Mouse (Mus musculus) heart, postnatal 14 days (tissue): Measurements from ENCODE around the gene Glp2r. TPM values are rescaled to one million over a fixed set of nuclear protein-coding genes. Genes with fewer than 3 reads are reported as not detected.

Experiments
- DNase-seq, 2 experiments: peaks; one replicate each; pipeline ENCODE4 v3.0.0; 2021 to 2022
- intact Hi-C: fragments of 180-260 bp; cut with DNase I; formaldehyde crosslinking; loops from one replicate; pipeline ENCODE4 v1.15.1; 2025
- long read RNA-seq, 2 experiments: library from polyadenylated mRNA; stranded (forward); transcript quantifications; one replicate each; pipeline ENCODE4 v2.0.0; 2021
- total RNA-seq, 2 experiments: library from RNA; stranded (reverse); gene quantifications; 2 replicates each; pipeline ENCODE4 v1.2.3; 2021

Gene Glp2r
- total RNA-seq: not detected
- long read RNA-seq, experiment 1, partial matches to known transcripts: 0 of 6 reads
- long read RNA-seq, experiment 1, other reads (novel, unspliced or antisense): 6 of 6 reads
- long read RNA-seq, experiment 2, partial matches to known transcripts: 0 of 2 reads
- long read RNA-seq, experiment 2, other reads (novel, unspliced or antisense): 2 of 2 reads

DNA sequence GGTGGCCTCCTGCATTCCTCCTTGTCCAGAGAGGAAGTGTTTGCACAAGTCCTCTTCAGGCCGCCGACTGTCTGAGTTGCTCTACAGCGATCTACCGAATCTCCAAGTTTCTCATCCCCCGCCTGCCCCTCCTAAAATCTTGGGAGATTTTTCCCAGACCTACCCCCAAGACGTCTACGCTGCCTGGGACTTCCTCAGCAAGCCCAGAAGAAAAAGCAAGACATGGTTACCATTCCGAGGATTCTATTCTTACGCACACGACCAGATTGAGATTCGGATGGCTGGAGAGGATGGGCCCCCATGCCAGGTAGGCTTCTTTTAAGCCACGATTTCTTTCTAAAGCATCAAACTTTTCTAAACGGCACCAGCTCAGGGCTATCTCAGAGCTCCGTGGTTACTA is at the start of gene Glp2r:
TSS of gene Glp2r (minus strand) at position 101 of the 400 bp plus-strand sequence.
- no peak for DNase-seq
- intact Hi-C loops: no loop called here

DNA sequence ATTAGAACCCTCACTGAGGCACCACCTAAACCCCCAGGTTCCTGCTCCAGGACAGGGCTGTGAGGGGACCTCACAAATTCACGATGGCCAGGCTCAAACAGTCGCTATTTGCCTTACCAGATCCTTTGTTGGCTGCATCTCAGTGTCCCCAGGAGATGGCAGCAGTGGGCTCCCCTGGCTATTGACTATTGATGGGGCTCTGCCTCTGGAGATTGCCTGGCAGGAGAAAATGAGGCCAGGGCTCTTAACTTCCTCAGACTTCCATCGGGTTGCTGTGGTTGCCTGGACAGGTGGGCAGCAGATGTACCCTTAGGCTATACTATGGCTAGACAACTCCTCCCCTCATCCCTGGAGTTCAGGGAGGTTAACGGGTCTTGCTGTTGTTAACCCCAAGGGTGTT is 49.3 kb upstream of the Glp2r start:
- intact Hi-C loops: loop anchor here (2.0 kb wide), 1 partner anchor 35 kb away; no protein-coding TSS in a partner anchor
- DNase-seq: peak; percentile 30 to 64

DNA sequence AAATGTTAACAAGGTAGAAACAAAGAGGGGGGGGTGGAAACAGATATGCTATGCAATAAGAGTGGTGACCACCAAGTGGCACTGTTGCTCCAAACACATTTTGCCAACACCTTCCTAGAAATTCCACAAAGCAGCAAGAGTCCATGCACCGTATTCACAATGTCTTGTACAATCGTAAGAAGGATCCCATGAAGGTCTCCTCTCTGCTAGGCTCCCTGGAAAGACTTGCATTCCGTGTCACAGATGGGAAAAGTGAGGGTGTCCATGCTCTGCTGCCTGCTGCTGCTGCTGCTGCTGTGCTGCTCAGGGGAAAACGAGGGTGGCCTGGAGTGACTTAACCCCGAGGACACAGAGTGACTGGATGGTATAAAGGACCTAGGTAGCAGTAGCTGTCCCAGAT is 48.7 kb upstream of the Glp2r start:
- DNase-seq: peak; percentile 40 to 58
- intact Hi-C loops: loop anchor here (2.0 kb wide), 2 partner anchors 35 to 107 kb away; no protein-coding TSS in a partner anchor

DNA sequence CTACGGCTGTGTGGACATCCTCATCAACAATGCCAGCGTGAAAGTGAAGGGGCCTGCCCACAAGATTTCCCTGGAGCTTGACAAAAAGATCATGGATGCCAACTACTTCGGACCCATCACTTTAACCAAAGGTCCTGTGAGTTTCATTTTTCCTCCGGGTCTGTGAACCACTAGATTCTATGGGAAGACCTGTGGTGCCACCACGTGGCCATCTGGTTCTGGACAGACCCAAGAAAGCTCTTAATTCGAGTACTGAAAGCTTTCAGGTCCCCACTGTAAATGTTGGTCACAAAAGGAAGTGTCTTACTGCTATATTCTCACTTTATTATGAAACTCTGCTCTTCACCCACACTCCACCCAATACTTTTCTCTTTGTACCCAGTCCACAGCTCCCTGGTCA is 40.6 kb upstream of the Glp2r start:
- DNase-seq: peak in 1 of 2 experiments; percentile 31
- intact Hi-C loops: loop anchor here (2.0 kb wide), 1 partner anchor 153 kb away; no protein-coding TSS in a partner anchor

DNA sequence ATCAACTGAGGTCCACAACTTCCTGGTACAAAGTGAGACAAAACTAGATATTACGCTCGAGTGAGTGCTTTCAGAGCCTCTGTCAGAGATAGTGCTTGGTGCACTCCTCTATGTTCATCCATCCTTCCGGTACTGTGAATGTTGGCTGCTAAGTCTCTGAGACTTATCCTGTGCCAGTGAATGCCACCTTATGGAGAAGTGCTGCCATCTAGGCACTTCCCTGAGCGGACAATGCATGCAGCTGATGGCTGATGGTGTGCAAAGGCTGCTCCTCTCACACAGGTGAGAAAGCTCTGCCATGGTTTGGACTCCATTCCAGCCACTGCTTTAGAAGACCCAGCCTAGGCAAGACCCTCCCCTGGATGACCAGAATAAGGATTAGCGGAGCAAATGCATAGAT is 37.1 kb upstream of the Glp2r start:
- intact Hi-C loops: loop anchor here (2.0 kb wide), 1 partner anchor 49 kb away; no protein-coding TSS in a partner anchor
- DNase-seq: no peak

DNA sequence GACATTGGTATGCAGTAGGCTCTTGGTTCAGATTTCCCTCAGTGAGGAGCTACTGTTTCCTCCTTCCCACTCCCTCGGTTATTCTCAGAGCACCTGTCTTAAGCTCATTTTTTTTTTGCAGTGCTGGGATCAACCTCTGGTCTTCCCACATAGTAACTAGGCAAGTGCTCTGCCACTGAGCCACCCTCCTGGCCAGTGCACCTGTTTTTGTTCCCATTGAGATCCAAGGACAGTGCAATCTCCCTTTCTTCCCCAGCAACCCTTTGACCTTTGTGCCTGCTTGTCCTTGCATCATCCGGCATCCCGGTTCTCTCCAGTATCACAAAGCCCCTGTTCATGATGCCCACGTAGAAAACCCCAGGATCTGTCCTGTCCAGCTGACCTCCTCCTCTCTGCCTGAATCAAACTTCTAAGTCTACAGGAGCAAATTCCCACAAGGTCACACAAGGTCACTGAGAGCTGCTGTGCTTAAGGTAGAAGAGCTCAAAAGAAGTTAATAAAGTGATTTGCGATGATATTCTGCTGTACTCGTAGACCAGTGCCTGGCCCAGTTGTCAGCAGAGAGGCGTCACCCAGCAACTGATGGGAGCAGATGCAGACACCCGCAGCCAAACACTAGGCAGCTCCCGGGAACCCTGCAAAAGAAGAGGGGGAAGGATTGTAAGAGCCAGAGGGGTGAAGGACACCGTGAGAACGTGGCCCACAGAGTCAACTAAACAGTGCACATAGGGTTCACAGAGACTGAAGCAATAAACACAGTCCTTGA is 36.1 kb upstream of the Glp2r start:
- intact Hi-C loops: no loop called here

DNA sequence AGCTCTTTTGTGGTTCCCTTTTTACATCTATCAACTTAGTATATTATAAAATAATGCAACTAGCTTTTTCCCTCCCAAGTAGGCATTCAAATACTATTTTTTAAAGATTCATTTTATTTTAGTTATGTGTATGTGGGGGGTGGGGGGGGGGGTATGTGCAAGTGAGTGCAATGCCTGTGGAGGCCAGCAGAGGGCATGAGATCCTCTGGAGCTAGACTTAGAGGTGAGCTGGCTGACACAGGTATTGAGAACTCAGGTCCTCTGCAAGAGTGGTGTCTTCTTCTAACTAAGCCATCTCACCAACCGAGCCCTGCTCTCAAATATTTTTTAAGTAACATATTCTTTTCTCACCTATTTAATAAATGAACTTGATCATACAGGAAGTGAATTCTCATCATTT is 34.6 kb upstream of the Glp2r start:
- DNase-seq: no peak
- intact Hi-C loops: no loop called here

More for the DNA sequence above, 36.1 kb upstream of the Glp2r start:
- no peak for DNase-seq

DNA sequence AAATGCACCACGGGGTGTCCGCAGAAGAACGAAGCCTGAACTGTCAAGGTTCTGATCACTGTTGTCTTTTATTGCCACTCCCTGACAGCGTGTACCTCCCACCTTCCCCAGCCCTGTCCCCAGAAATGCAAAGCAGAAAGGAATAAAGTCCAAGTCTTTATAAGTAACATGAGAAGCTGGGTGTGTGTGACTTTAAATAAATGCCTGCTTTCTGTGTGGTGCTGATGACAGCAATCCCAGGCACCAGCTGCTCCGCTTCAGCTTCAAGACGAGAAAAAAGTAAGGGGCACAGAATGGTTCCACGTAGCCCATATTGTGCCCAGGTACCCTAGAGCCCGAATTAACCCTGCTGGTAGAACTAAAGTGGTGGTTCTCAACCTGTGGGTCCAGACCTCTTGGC is 30.2 kb upstream of the Glp2r start:
- no peak for DNase-seq
- intact Hi-C loops: no loop called here

DNA sequence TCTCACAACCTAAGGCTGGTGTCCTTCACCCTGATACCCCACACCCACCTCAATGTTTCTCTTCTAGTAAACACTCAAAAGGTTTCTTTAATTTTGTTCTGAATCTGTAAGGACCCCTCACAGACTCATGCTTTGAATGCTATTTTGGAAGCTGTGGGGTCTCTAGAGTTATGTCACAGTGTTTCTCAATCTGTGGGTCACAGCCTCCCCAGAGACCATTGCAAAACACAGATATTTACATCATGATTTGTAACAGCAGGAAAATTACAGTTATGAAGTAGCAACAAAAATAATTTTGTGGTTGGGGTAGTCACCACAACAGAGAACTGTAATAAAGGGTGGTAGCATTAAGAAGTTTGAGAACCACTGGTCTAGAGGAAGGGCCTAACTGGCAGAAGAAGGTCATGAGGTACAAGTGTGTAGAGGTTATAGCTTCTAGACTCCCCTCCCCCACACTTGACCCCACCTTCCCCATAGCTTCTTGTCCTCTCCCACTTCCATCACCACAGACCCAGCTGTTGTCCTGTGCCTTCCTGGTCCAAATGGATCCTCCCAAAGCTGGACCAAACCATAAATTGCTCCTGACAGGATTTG is 29.3 kb upstream of the Glp2r start:
- intact Hi-C loops: no loop called here
- DNase-seq: no peak

DNA sequence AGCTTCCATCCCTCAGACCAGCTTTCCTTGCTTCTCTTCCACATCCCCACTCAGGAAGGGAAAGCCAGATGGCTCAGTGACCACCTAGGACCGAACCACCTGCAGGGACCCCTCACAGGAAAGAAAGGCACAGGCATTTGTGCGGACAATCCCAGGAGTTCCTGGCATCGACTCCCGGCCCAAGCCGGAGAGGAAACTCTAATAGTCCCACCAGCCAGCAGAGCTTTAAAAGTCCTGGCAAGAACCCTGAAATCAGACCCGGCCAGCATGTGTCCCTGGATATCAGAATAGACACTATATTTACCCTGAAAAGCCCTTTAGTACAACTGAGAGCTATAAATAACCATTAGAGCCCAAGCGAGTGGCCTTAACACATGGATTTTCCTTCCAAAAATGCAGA is 27.0 kb upstream of the Glp2r start, which contains the start of gene Dhrs7c:
TSS of gene Dhrs7c (plus strand) at position 257 of the 400 bp plus-strand sequence.
- intact Hi-C loops: no loop called here
- DNase-seq: peak; percentile 47 to 62

DNA sequence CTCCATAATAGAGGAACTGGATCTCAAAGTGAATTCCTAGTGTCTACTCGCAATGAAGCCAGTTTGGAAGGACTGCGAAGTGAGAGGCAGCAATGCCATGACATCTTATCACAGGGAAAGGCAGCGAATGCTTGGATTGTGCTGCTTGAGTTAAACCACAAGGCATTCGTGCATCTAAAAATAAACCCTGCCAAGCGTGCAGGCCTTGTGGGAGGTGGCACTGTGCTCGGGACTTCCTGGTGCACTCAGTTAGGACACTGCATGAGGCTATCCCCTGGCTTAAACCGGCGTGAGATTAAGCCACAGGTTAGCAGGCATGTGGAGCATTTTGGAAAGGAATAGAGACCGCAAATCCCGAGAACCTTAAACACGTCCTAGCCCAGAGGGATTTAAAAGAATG is 19.2 kb upstream of the Glp2r start:
- peak in 1 of 2 experiments; percentile 24 for DNase-seq
- intact Hi-C loops: no loop called here

DNA sequence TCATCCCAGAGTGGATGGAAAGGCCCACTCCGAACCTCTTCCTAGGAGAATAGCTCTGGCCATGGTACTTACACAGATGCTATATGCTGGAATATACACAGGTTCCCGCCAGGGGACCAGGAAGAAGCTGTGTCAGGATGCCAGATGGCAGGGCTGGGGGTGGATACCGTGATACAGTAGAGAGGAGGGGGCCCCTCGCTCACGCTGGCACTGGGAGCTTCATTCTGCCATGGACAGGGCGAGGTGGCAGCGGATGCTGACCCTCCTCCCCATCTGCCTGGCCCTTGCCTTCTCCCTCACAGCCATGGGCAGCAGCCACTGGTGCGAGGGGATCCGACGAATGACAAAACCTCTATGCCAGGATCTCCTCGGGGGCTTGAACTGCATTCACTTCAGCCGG is 3.4 kb upstream of the Glp2r start, which contains the start of gene Gsg1l2:
TSS of gene Gsg1l2 (plus strand) at position 230 of the 400 bp plus-strand sequence.
- no peak for DNase-seq
- intact Hi-C loops: no loop called here

DNA sequence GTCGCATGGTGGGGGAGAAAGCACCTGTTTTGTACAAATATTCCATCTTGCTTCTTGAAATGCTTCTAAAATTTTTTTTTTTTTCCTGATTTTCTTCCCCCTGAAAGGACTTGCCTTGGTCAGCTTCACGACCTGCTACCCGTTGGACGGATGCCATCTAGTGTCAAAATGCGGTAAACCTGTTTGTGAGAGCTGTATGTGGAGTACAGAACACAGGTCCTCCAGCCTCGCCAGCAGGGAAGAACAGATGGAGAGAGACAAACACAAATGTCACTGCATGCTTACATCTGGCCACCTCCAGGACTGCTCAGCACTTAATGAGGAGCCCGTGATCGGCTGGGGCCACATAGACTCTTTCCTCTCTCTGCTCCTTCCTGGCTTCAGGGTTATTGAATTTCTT is 1.6 kb upstream of the Glp2r start:
- intact Hi-C loops: no loop called here

DNA sequence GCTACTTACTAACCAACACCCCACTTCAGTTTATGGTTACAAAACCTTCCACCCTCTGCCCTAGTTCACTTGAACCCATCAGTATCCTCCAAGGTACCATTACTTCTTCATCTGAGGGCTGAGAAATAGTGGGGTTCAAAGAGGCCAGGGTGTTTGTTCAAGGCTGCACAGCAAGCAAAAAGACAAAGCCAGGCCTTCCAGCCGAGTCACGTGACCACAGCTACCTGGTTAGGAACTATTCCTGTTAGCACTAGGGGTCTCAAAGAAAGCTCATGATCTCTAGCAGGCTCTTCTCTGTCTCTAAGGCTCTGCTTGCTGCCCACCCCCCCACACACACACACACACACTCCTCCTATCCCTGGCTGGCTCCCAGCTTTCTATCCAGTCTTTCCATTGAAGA is 738 bp upstream of the Glp2r start:
- DNase-seq: no peak
- intact Hi-C loops: no loop called here

More for the DNA sequence above, 1.6 kb upstream of the Glp2r start:
- DNase-seq: peak; percentile 15 to 53

DNA sequence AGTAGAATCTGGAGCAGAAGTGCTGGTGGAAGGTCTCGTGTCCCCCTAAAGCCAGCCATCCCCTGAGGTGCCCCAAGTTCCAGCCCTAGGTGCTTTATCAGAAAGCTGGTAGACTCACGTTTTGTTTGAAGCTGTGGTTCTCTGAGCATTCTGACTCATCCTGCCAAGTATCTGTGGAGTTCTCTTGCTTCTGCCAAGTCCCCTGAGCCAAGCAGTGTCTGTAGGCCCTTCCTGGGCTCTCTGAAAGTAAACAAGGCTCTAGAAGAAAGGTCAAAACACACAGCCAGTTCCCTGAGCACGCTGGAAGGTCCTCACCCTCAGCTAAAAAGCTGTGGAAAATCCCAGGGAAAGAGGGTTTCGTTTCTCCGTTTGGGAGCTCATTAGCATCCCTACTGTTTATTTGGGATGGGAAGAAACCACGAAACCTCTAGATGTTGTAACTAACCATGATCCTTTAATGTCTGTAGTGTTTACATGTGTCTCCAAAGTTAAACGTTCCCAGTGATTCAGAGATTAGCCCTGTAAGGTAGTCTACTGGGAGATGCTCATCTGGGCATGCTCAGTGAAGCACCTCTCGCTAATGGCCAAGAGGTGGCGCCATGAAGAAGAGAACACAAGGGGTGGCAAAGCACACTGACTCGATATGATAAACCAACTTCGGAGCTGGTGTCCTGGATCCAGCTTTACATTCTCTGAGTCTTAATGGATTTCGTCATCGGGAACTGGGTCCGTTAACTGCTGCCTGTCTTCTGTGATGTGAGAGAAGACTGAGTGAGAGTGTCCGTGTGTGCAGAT is 13.4 kb downstream of the Glp2r start:
- peak; percentile 17 to 44 for DNase-seq
- intact Hi-C loops: loop anchor here (2.0 to 5.0 kb wide), 2 partner anchors 51 to 100 kb away; no protein-coding TSS in a partner anchor

DNA sequence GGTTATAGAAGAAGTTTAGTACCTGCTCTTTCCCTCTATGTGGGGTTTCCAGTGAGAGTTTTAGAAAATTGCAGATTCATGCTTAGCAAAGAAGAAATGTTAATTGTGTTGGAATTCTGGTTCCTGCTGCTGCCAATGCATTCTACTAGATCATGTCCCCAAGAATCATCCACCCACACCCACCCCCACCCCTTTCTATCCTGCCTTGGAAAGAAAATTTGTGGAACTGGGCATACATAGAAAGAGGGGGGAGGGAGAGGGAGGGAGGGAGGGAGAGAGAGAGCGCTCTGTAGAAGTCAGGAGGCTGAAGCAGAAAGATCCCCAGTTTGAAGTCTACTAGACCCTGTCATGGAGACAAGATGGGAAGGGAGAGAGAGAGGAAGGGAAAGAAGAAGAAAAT is 14.7 kb downstream of the Glp2r start:
- intact Hi-C loops: loop anchor here (5.0 kb wide), 1 partner anchor 101 kb away; no protein-coding TSS in a partner anchor
- DNase-seq: no peak

DNA sequence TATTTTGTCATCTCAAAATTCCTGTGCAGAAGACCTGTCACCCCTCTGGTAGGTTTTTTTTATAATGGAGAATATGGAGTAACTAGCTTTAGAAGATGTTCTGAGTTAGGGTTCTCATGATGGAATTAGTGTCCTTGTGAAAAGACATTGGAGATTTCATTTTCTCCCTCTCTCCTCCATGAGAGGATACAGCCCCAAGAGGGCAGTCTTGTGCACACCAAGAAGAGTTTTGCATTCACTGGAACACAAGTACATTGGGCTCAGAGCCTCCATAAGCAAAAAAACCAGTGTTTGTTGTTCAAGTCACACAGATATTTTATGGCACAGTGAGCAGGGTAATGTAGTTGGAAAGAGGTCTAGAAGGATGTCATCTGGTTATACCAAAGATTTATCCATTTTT is 29.4 kb downstream of the Glp2r start:
- no peak for DNase-seq
- intact Hi-C loops: no loop called here

DNA sequence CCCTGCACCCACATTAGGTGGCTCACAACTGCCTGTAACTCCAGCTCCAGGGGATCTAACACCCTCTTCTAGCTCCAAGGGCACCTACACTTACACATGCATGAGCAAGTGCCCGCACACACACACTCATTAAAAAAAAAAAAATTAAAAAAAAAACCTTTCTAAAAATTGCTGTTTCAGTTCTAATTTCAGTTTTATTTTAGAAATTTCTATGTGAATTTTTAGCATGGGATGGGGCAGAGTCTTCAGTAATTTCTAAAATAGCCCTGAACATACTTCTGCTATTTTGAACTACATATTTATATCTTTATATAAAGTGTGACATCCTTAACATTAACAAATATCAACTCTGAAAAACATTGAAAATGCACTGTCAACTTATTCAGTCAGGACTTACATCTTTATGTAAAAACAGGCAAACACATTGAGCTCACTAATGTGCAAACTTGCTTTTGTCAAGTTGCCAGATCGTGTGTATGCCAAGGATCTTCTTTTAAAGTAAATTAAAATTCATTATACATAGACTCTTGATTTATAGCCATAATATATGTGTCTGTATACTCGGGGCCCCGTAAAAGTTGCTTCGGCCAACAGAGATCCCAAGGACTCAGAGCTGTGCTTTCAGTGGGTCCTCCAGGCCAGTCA is 32.0 kb downstream of the Glp2r start:
- no peak for DNase-seq
- intact Hi-C loops: no loop called here

DNA sequence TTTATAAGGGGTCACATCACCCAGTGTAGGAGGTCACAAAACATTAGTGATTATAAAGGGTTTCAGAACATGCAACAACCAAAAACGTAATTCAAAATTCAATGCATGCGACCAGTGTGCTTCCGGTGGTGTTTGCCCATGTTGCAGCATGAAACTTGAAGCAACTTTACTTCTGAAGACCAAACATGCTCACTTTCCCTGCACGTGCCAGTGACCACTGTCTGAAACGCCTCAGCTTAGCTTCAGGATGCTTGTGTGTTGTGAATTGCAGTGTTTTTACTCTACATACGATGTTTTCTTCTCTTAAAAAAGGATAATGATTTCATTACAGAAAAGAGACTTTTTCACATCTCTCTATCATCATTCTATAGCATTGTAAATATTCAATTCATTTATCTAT is 32.6 kb downstream of the Glp2r start:
- no peak for DNase-seq
- intact Hi-C loops: no loop called here

DNA sequence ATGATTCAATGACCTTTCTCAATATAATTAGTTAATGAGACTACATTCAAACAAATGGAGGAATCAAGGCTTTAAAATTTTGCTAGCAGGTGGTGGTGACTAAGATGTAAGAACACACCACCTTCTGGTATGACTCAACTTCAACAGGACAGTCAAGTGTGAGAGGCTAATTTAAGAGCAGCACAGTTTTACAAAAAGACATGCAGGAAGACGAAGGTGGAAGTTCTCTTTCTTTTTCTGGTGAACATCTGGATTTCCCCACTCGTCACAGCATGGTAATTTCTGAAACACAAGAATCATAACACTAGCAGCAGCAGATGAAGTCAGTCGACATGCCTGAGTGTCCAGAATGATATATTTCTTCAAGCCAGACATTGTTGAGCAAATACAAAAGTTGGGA is 36.4 kb downstream of the Glp2r start:
- no peak for DNase-seq
- intact Hi-C loops: no loop called here
